Mouse (Mus musculus) lung, embryonic 14.5 days (tissue): ENCODE results near the gene Plin3. TPM values are rescaled to one million over a fixed set of nuclear protein-coding genes. Genes with fewer than 3 reads are reported as not detected.

Experiments used
- ATAC-seq: fragments of 200-750 bp; cut with Nextera tagmentation; 2 replicates; pipeline ENCODE4 v1.8.0; 2017; ENCODE audit warnings: mild to moderate bottlenecking, moderate TSS enrichment, moderate library complexity; ENCODE audit not compliant: insufficient read depth
- DNase-seq: peaks from one replicate; pipeline ENCODE4 v3.0.0-alpha.2; 2015
- H3K27ac ChIP-seq: fragments of 300-500 bp; sonication (generic); 2 replicates; pipeline ENCODE4 v1.5.1; 2014; ENCODE audit warnings: low read depth, mild to moderate bottlenecking, moderate library complexity
- H3K27me3 ChIP-seq: fragments of 300-500 bp; sonication (generic); 2 replicates; pipeline ENCODE4 v1.6.1; 2014; ENCODE audit warnings: low read length, control low read depth; ENCODE audit not compliant: insufficient read depth
- H3K36me3 ChIP-seq: fragments of 300-500 bp; sonication (generic); 2 replicates; pipeline ENCODE4 v1.6.1; 2014; ENCODE audit warnings: control low read depth; ENCODE audit not compliant: insufficient read depth
- H3K4me1 ChIP-seq: fragments of 300-500 bp; sonication (generic); 2 replicates; pipeline ENCODE4 v1.6.1; 2014; ENCODE audit warnings: antibody characterized with exemption, control low read depth; ENCODE audit not compliant: insufficient read depth
- H3K4me2 ChIP-seq: fragments of 300-500 bp; sonication (generic); 2 replicates; pipeline ENCODE4 v1.6.1; 2014; ENCODE audit warnings: mild to moderate bottlenecking
- H3K4me3 ChIP-seq: fragments of 300-500 bp; sonication (generic); 2 replicates; pipeline ENCODE4 v1.5.1; 2014; ENCODE audit warnings: low read depth, low read length
- H3K9ac ChIP-seq: fragments of 300-500 bp; sonication (generic); 2 replicates; pipeline ENCODE4 v1.6.1; 2014
- H3K9me3 ChIP-seq: fragments of 300-500 bp; sonication (generic); 2 replicates; pipeline ENCODE4 v1.6.1; 2016; ENCODE audit warnings: low read depth, low read length, control low read depth
- CTCF ChIP-seq: IDR thresholded peaks from 2 replicates; pipeline ENCODE4 v1.5.1; 2016; ENCODE audit warnings: antibody characterized with exemption, low read depth
- WGBS: fragments of 180-500 bp; shearing (Covaris S2); extraction: QIAGEN DNeasy Blood & Tissue Kit; methylation state at CpG from one replicate; pipeline ENCODE4 v1.1.7; 2014; 5-methylcytosine and 5-hydroxymethylcytosine counted together
- polyA plus RNA-seq: library from polyadenylated mRNA; unstranded; fragments of >200 nt; fragmentation: Nextera tagmentation; extraction: Ambion mirVana; gene quantifications from 2 replicates; pipeline ENCODE4 v1.2.1, GENCODE M21; 2014

Gene Plin3
- polyA plus RNA-seq, 1 experiment from 2014 or later, result 71.0 TPM

DNA sequence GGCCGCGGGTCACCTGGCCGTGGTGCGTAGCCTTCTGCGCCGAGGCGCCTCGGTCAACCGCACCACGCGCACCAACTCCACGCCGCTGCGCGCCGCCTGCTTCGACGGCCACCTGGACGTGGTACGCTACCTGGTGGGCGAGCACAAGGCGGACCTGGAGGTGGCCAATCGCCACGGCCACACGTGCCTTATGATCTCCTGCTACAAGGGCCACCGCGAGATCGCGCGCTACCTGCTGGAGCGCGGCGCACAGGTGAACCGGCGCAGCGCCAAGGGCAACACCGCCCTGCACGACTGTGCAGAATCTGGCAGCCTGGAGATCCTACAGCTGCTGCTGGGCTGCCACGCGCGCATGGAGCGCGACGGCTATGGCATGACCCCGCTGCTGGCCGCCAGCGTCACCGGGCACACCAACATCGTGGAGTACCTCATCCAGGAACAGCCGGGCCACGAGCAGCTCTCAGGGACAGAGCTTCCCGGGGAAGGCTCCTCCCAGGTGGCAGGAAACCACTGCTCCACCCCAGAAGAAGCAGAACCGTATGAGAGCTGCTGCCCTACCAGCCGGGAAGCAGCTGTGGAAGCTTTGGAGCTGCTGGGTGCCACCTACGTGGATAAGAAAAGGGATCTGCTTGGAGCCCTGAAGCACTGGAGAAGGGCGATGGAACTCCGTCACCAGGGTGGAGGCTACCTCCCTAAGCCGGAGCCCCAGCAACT lies 35.3 kb downstream of the Plin3 start:
- Histone ChIP-seq H3K4me3 (peak overlapping the region; percentile 64), H3K9ac (peak overlapping the region; percentile 56), H3K4me1 (peaks cover 4% of the 10 kb centered on the region), H3K36me3 (peaks cover 43% of the 10 kb centered on the region), H3K9me3 (no peaks in the 10 kb centered on the region), H3K27ac (no peak overlapping the region), H3K4me2 (peak overlapping the region; percentile 90), H3K27me3 (no peaks in the 10 kb centered on the region)
- no peak for ATAC-seq
- DNase-seq, result no peak
- TF ChIP-seq CTCF, result no peak
- 9% methylated on average over 47 of the region's 58 CpGs for WGBS

DNA sequence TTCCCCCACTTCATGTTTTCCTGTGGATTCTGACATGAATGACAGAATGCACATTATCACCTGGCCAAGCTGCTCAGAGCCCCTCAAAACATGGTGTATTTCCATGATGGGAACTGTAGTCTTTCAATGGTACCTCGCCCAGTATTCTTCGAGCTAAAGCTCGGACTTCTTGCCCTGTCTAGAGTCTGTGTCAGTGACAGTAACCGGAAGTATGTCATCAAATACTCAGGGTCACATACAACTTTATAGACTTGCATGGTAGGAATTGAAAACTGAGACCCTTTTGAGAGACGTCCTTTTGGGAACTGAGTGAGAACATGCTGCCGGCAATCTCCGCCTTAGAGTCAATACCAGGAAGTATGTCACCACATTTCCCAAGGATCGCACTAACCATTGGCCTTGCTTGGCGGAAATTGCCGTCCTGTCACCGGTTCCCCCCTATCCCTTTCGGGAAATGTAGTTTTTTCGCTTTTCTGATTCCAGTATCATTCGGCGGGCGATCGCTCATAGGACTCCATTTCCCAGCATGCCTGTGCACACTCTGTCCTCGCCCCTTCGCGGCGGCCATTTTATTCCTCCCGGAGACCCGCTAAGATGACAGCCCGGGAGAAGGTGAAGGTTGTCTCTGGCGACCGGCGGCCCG lies 36.3 kb downstream of the Plin3 start, which contains the start of gene Fem1a:
TSS of gene Fem1a (plus strand) at position 572 of the 643 bp plus-strand sequence.
- peaks cover 33% of the 10 kb centered on the region for H3K36me3 ChIP-seq
- peak within 1 kb of the TSS; percentile 64 for H3K4me3 ChIP-seq
- H3K4me2 ChIP-seq, result peak within 1 kb of the TSS; percentile 90
- peak within 1 kb of the TSS; percentile 95 for H3K27ac ChIP-seq
- H3K4me1 ChIP-seq, result peaks cover 4% of the 10 kb centered on the region
- ATAC-seq (peak; percentile 94), DNase-seq (peak; percentile 99)
- WGBS, result under 1% methylated on average over 28 of the region's 28 CpGs
- no peak for TF ChIP-seq CTCF
- H3K27me3 ChIP-seq, result no peaks in the 10 kb centered on the region
- peak within 1 kb of the TSS; percentile 56 for H3K9ac ChIP-seq
- H3K9me3 ChIP-seq, result no peaks in the 10 kb centered on the region

DNA sequence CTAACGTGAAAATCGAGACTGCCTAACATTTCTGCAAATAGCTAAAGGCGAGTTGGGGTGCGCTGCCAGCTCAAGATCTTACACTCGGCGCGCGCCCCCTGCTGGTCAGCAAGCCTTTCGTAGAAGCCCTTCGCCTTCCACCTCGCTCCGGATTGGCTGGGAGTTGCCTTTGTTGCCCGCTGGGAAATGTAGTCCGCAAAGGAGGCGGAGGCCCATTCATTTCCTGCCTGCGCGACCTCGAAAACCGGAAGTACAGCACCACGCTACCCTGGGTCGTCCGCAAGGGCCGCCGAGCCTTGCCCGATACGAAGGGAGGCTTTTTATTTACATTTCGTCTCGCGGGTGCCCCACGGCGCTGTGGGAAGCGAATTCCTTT lies 36.8 kb downstream of the Plin3 start:
- H3K9ac ChIP-seq, result peak overlapping the region; percentile 52
- H3K36me3 ChIP-seq, result peaks cover 28% of the 10 kb centered on the region
- DNase-seq, result peak; percentile 100
- peak; percentile 93 for ATAC-seq
- no peaks in the 10 kb centered on the region for H3K9me3 ChIP-seq
- peak overlapping the region; percentile 95 for H3K27ac ChIP-seq
- H3K4me2 ChIP-seq, result peak overlapping the region; percentile 90
- no peaks in the 10 kb centered on the region for H3K27me3 ChIP-seq
- TF ChIP-seq CTCF, result peak; percentile 97
- WGBS, result under 1% methylated on average over 32 of the region's 32 CpGs
- peak overlapping the region; percentile 64 for H3K4me3 ChIP-seq
- H3K4me1 ChIP-seq, result peaks cover 4% of the 10 kb centered on the region

DNA sequence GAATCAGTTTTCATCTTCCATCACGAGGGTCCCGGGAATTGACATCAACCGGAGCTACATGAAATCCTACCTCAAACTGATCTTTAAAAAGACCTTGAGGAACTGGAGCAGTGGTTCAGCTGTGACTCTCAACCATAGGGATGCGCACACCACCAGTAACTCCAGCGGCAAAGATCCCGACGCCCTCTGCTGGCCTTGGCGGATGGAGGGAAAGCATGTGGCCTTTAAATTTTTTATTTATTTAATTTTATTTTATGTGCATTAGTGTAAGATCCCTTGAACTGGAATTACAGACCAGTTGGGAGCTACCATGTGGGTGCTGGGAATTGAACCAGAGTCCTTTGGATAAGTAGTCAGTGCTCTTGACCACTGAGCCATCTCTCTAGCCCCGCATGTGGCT lies 37.2 kb downstream of the Plin3 start:
- H3K9me3 ChIP-seq, result no peaks in the 10 kb centered on the region
- H3K9ac ChIP-seq, result no peak overlapping the region
- peaks cover 4% of the 10 kb centered on the region for H3K4me1 ChIP-seq
- H3K36me3 ChIP-seq, result peaks cover 24% of the 10 kb centered on the region
- H3K27me3 ChIP-seq, result no peaks in the 10 kb centered on the region
- ATAC-seq (peak; percentile 2; the same call in 1 of the 2 replicates), DNase-seq (peak; percentile 74)
- H3K27ac ChIP-seq, result peak overlapping the region; percentile 9; the same call in 1 of the 2 replicates
- WGBS, result 14% methylated on average over 9 of the region's 9 CpGs
- no peak overlapping the region for H3K4me3 ChIP-seq
- H3K4me2 ChIP-seq, result peak overlapping the region; percentile 90
- TF ChIP-seq CTCF, result peak; percentile 11; the same call in 1 of the 2 replicates

DNA sequence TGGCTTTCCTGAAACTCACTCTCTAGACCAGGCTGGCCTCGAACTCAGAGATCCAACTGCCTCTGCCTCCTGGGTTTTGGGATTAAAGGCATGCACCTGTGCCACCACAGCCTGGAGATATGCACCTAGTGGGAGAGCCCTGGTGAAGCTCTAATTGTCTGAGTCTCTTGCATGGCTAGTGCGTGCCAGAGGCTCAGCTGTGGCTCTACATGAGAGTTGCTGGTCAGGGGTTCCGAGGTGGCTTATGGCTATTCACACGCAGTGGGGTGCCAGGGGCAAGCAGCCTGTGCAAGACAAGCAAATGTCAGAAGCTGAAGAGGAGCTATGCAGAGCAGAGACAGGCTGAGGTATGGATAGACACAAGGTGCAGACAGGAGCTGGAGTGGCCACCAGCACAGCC lies 38.0 kb downstream of the Plin3 start:
- no peak for TF ChIP-seq CTCF
- Histone ChIP-seq H3K27me3 (no peaks in the 10 kb centered on the region), H3K9me3 (no peaks in the 10 kb centered on the region), H3K4me1 (peaks cover 4% of the 10 kb centered on the region), H3K4me2 (no peak overlapping the region), H3K4me3 (no peak overlapping the region), H3K9ac (no peak overlapping the region), H3K36me3 (peaks cover 17% of the 10 kb centered on the region), H3K27ac (no peak overlapping the region)
- no peak for DNase-seq
- ATAC-seq, result no peak
- WGBS, result 76% methylated on average over 4 of the region's 4 CpGs

DNA sequence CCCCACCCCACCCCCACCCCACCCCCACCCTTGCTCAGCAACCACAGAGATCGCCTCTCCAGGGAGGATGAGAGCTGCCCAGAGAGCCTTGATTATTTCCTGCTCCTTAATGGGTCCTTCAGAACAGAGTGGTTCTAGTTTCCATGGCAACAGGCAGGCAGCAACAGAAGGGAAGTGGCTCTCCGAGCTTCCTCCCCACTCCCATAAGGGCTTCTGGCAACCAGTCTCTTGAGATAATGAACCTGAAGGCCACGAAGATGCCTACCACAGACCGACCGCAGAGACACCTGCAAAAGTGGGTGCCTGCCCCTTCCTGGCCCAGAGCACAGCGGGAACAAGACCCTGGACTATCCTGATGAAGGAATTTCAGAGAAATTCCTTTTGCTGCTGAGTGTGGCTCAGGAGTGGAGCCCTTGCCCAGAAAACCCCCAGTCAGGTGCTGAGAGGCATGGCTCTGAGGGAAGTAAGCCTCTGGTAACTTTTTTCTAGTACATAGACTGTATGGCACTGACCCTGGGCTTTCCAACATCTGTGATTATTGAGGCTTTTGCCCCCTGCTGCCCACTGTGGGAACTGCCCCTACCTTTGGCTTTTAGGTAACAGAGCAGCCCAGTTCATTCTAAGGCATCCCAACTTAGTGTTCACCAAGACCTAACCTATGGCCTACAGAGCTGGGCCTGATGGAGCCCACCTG lies 41.4 kb downstream of the Plin3 start:
- no peak overlapping the region for H3K9ac ChIP-seq
- WGBS, result 18% methylated on average over 6 of the region's 6 CpGs
- H3K4me3 ChIP-seq, result no peak overlapping the region
- H3K27me3 ChIP-seq, result no peaks in the 10 kb centered on the region
- H3K36me3 ChIP-seq, result no peaks in the 10 kb centered on the region
- no peaks in the 10 kb centered on the region for H3K9me3 ChIP-seq
- H3K4me1 ChIP-seq, result no peaks in the 10 kb centered on the region
- peak overlapping the region; percentile 36 for H3K4me2 ChIP-seq
- ATAC-seq (peak; percentile 16; the same call in 1 of the 2 replicates), DNase-seq (peak; percentile 74)
- H3K27ac ChIP-seq, result peak overlapping the region; percentile 58; the same call in 1 of the 2 replicates
- TF ChIP-seq CTCF, result peak; percentile 76

DNA sequence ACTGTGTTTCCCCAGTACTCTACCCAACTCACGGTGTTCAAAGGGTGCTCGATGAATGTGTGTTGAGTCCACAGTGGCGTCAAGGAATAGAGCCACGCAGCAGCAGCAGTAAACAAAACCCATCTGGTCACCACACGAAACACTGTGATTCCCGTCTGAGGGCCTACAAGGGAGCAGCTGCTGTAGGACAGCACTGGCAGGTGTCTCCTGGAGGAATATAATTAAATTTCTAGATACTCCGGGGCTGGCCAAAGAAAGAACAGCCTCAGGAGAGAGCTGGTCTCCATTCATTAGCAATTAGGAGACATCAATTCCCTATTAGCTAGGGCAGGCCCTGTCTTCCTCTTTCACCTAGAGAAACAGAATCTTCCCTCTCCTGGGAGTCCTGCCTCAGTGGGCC lies 47.1 kb downstream of the Plin3 start:
- Histone ChIP-seq H3K36me3 (no peaks in the 10 kb centered on the region), H3K4me3 (no peak overlapping the region), H3K27me3 (0 out of 2 replicates have a peak, but pooled peaks cover 3% of the 10 kb centered on the region), H3K9me3 (no peaks in the 10 kb centered on the region), H3K4me2 (no peak overlapping the region), H3K27ac (no peak overlapping the region), H3K9ac (no peak overlapping the region), H3K4me1 (no peaks in the 10 kb centered on the region)
- DNase-seq (no peak), ATAC-seq (no peak)
- no peak for TF ChIP-seq CTCF
- 57% methylated on average over 7 of the region's 7 CpGs for WGBS
